Mouse (Mus musculus): ENCODE measurements at regions not wholly inside any gene's neighbourhood (a gene's known extent, or its start where the extent isn't known, plus 50 kb on each side); places are given as distances from the start of the nearest gene placed in this dataset.

DNA sequence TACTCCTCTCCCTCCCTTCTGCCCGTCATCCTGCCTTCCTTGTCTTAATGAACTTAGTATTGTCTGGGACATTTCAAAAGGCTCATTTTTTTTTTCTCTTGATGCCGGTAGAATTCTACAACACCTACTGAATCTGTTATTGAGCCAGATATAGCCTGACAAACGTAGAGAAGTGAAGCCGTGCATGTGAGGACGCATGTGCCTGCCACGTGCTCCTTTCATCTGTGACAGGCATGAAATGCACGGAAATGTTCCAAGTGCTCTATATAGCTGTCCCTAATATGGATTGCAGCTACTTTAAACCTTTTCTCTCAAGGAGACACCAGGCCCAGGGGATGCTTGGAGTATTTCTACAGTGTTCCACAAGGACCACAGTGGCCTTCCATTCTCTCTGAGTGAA lies 107.3 kb upstream of the Hes1 start:
- DNase-seq (ENCODE audit: low read depth), result no peak

DNA sequence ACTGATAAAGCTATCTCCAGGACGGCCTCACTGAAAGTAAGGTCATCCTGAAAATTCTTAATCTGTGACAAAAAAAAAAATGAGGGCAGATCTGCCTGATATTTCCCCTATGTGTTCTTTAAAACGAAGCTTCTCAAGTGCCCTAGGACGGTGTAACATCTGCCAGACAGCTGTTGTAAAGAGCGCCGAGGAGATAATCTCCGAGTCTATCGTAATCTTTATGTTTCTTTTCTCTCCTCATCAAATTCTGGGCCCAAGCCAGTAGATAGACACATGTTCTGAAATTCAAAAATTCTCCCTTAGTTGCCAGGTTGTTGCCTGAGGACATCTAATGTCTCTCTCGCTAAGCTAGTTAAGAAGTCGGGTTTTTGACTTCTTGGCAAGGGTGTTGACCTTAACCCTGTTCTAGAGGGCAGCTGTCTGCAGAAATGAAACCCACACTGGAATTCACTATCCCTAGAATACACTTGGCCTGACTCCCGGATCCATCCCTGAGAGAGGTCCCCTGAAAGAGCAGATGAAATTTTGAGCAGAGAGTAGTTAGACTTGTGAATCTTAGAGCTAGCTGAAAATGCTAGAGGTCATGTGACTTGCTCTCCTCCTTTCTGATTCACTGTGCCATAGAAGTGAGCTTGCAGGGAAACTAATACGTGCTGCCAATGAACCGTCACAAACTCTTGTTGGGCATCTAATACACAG lies 104.1 kb upstream of the Hes1 start:
- DNase-seq (ENCODE audit: low read depth), result no peak

DNA sequence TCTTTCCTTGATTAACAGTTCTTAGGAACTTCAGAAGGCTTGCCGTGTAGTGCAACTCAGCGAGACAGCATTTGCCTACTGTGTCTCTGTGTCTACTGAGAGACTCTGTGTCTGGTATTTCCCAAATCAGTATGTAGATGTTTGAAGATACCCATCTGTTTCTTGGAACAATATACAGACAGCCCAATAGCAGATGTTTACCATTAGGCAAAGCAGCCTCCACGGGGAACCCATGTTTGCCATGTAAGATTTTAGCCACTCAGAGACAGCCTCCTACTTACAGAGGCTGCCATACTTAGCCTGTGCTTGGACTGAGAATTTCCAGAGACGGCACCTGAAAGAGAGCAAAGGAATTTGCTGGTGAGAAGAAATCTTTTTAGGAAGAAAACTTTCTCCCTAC lies 100.9 kb upstream of the Hes1 start:
- DNase-seq (ENCODE audit: low read depth), result no peak

DNA sequence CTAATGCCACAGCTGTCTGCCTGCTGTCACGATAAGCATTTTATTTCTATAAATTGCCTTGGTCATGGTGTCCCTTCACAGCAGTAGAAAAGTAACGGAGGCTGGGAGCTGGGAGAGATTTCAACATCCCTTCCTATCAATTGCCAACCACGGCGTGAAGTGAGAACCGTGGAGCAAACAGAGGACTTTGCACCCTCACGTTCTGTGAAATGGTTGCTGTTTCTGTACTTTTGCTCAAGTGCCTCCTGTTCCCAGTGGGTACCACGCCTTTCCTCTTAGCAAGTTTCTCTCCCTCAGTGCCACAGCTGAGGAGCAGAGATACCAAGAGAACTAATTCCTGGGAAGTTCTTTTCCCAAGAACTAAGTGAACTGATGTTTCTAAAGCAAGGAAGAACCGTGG lies 99.6 kb upstream of the Hes1 start:
- DNase-seq (ENCODE audit: low read depth), result no peak

DNA sequence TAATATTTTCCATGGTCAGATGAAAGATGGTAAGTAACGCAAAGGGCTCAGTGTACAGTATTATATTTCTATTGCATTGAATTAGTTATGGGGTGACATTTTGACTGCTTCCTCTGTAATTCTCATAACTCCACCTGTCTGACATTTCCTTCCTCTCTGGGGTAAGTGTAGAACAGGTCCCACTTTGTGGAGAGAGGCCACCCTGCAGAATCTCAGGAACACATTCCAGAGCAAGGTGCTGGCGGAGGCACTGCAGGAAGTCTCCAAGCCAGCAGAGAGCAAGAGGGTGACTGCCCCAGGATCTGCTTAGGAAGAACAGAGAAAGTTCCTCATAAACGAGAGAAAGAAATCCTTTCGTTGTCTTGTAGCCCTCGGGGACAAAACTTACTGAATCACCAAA lies 95.4 kb upstream of the Hes1 start:
- no peak for DNase-seq (ENCODE audit: low read depth)

DNA sequence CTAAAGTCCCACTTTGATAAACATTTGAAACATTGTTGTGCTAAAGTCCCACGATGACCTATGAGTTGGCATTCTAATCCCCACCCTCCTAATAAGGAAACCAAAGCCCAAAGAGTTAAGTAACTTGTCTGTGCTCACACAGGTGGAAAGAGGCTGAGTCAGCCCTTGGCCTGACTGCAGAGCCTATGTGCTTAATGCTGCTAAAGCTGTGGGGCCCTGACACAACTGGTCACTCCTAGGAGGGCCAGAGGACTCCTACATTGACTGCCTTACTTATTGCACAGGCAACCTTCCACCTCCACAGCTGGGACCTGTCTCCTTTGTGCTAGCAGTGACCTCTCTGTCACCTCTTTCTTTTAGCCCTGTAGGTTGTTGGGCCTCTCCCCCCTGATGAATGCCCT lies 91.4 kb upstream of the Hes1 start:
- DNase-seq (ENCODE audit: low read depth), result peak; percentile 8

DNA sequence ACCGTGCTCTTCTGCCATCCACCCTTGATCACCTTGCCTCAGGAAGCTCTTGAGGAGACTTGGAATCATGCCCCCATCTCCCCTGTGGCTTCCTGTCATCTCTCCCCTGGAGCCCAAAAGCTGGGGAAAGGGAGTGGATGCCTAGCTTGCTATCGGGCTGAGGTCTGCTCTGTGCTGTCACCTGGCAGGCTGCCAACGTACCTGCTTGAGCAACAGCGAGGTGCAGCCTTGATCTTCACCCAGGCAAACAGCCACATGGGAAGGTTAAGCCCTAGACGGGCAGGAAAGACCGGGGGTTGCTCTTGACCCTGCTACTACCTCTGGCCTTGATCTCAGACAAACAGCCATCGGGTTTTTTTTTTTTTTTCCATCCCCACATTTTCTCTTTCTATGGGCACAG lies 90.9 kb upstream of the Hes1 start:
- DNase-seq (ENCODE audit: low read depth), result no peak

DNA sequence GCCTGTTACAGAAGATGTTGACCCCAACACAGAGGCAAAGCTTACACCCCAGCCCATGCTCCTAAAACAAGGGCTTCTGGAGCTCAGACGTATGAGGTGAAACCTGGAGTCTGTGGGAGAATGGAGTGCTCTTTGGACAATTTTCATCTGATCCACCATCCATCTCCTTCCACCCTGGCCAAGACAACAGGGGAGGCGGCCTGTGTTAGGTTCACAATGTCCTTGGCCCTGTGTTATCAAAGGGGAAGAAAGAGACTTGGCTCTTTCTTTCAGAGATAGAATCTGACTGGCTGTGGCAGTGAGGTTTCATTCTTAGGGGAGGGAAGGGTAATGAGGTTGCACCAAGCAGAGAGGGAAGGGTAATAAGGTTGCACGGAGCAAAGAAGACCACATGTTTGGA lies 88.4 kb upstream of the Hes1 start:
- DNase-seq (ENCODE audit: low read depth), result no peak

DNA sequence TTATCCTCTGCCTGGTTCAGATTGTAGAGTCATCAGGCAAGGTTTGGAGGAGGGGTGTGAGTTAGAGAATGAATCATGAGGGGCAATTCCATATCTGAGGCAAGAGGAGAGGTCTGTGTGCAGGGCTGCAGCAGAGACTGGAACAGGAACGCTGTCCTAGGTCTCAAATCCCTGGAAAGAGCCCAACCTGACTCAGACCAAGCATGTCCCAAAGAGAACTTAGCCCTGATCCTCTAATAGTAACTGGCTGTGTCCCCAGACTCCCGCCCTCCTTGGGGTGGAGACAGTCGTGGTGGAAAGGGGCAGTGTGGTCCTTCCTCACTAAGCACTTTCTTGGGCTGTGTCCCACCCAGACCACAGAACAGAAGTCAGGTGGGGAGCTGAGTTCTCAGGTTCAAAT lies 87.2 kb upstream of the Hes1 start:
- DNase-seq (ENCODE audit: low read depth), result no peak

DNA sequence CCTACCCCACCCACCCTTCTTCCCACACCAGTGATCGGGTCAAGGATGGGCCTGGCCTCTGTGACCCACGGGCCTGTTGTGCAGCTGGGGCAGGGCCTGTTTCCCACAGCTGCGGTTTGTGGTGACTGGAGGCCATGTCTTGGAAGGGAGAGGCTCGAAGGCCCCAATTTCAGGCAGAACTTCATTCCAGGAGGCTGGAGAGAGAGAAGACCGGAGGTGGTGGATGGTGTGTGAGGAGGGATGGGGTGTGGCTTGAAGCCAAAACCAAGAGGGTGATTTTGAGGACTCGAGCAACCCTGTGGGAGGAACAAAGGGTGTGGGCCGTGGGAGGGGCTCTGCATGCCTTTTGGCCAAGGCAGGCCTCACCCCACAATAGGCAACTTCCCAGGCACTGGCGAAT lies 86.5 kb upstream of the Hes1 start:
- DNase-seq (ENCODE audit: low read depth), result peak; percentile 8

DNA sequence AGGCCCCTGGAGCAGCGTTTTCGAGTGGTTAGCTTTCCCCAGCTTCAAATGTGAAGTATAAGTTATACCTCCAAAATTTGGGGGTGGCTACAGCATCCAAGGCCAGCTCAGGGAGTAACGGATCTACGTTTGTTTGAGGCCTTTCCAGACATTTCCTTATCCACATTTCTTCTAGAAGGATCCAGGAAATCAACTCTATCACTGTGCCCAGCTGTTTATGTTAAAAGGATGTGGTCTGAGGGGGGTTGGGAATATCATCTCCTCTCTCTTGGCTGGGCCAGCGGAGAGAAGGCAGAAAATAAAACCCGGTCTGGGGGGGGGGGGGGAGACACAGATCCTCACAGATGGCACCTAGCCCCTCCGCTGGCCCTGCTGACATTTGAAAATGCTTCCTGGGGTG lies 85.1 kb upstream of the Hes1 start:
- DNase-seq (ENCODE audit: low read depth), result peak; percentile 38

DNA sequence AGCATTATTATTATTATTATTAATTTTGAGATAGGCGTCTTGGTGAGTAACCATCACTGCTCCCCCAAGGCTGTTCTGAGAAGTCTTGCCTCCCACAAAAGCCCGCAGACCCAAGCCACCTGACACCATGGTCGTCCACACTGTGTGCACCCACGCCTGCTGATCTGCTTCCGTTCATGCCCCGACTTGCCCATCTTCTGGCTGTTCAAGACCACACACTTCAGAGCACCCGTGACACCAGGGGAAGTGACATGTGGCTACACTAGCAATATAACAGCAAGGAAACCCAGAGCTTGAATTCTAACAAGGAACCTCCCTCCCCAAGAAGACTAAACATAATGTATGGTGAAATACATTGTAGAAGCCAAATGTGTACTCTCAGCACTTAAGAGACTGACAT lies 82.6 kb upstream of the Hes1 start:
- no peak for DNase-seq (ENCODE audit: low read depth)

DNA sequence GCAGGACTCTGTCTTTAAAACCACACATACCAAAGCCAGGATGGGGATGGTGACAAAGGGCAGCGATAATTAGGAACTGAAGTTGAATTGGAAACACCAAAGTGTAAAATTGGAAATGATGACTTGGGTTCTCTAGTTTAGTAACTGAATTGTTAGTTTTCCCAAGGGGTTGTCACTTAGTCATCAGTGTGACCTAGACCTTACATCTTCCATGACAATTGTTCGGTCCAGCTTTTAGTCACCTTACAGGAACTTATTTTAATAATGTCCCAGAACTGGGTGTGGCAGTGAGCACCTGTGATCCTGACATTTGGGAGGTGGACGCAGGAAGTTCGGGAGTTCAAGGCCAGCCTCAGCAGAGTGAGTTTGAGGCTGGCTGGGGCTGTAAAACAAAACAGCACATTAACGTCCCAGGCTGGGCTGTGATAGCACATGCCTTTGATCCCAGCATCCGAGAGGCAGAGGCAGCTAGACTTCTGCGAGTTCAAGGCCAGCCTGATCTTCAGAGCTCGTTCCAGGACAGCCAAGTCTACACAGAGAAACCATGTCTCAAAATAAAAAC lies 81.9 kb upstream of the Hes1 start:
- DNase-seq (ENCODE audit: low read depth), result no peak

DNA sequence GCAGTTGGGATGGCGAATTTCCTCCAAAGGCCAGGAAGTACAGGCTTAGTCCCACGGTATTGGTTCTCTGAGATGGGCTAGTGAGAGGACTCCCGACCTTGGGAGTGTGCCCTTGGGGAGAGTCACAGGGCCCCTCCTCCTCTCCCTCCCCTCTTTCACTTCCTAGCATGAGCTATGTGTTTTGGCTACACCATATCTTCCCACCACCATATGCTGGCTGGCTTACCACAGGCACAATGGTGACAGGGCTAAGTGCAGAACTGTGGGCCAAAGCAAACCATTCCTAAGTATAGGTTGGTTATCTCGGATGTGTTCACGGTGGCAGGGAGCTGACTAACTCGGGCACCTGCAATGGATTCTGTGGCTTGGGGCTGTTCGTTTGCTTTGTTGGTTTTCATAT lies 81.0 kb upstream of the Hes1 start:
- no peak for DNase-seq (ENCODE audit: low read depth)

DNA sequence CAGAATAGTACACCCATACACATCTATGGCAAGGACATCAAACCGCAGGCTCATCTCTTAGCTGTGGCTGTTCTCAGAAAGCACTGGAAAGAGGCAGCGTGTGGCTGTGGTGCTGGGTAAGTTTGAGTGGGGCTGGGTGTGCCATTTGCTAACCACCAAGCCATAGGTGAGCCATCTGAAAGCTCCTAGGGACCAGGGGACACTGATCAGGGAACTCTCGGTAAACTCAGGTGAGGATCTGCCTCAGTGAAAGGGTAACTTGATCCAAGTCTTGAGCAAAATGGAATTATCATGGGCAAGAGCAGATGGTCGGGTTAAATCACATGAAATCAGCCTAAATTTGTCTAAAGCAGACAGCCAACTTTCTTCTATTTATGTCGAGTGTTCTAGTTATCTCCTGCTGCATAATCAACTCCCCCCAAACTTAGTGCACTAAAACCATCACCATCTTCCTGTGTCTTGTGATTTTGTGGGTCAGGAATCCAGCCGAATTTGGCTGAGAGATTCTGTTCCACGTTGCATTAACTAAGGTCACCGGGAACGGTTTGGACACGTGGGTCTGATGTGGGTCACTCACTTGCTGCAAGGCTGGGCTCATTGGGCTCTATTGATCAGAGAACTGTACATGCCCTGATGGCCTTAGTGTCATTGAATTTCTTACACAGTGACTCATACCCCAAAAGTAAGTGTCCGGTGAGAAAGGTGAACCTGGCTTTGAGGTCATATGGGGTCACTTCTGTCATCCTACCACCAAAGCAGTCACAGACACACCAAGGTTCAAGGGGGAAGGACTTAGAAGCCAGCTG lies 78.9 kb upstream of the Hes1 start:
- DNase-seq (ENCODE audit: low read depth), result no peak

DNA sequence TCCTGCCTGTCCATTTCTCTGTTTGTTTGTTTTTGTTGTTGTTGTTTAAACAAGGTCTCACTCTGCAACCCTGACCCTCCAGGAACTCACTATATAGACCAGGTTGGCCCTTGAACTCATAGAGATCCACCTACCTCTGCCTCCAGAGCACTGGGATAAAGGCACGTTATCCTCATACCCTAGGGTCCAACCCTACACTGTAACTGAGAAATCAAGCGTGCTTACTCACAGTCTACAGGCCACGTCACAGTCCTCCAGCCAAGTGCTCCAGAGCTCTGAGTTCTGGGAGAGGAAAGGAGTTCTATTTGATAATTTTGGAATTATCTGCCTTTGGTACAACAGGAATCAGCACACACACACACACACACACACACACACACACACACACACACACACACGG lies 76.6 kb upstream of the Hes1 start:
- DNase-seq (ENCODE audit: low read depth), result no peak

DNA sequence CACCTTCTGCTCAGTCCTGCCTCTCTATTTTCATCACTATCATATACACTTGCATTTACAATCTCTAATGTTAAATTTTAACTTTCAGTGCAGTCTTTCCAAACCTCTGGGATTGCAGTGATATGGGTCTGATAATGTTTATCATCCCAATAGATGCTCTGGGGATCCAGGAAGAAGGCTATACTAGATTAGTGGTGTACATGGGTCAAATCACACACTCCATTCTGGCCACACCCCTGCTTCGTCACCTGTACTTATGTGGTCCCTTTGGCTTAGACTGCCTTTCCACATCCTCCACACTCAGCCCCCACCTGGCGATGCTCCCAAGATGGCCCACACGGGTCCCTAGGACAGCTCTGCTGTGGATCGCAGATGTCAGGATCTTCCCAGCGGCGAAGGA lies 76.2 kb upstream of the Hes1 start:
- no peak for DNase-seq (ENCODE audit: low read depth)

DNA sequence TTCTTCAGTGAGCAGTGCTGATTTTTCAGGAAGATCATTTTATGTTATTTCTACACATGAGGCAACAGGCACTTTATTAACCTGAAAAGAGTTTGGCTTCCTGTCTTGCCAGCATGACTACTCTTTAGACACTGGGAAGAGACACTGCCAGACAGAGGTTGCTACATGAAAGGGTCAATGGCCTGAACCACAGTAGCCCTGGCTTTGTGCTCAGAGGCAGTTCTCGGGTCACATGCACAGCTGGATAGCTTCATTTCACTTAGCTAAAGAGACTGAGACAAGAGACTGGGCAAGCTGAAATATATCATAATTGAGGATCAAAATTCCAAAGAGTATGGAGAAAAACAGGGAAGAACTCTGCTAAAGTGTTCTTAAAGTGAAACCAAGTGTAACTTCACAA lies 74.9 kb upstream of the Hes1 start:
- no peak for DNase-seq (ENCODE audit: low read depth)

DNA sequence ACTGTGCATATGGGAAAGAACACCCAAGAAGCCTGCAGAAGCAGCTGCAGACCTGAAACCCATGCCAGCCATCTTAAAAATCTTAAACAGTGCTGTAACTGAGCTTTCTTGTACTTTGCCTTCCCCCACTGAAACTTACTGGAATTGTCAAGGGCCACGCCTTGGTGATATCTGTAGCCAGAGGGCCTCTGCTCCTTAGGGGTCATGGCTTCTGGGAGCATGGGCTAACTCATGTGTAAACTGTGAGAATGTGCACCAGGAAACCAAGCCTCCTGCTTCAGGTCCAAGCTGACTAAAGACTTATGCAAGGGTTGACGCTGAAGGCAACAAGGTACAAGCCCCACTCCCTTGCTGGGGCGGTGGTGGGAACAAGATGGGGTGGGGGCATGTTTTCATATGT lies 73.8 kb upstream of the Hes1 start:
- DNase-seq (ENCODE audit: low read depth), result no peak

DNA sequence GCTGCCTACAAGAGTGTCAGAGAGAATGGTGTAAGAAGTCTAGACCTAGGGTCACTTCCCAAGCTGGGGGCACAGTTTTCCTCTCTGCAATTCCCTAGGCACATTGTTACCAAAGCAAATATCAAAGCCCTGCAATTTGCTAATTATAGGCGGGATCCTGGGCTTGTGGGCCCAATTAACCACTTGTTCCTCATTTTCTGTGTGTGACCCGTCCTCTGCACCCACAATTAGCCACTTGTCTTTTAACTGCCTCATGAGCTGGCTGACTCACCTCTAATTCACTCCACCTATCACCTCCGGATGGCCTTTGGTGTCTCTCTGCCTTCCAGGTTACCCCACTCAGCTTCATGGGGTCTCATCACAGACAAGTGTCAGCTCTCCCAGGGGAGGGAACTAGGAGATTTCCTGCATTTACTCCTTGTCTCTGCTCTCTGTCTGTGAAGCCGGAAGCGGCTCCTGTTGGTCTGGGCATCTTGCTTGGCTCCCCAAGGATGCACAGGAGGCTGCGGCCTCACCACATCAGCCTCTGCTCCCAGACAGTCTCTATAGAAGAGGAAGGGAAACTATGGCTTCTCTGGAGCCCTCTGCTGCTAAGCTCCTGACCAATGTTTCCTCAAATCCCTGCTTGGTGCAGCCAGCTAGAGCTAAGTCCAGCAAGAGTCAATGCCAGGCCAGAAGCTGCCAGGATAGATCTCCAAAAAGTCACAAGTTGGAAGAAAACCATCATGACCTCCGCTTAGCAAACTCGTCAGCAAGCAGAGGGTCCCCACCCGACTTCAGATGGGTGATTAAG lies 73.2 kb upstream of the Hes1 start:
- DNase-seq (ENCODE audit: low read depth), result peak; percentile 30

DNA sequence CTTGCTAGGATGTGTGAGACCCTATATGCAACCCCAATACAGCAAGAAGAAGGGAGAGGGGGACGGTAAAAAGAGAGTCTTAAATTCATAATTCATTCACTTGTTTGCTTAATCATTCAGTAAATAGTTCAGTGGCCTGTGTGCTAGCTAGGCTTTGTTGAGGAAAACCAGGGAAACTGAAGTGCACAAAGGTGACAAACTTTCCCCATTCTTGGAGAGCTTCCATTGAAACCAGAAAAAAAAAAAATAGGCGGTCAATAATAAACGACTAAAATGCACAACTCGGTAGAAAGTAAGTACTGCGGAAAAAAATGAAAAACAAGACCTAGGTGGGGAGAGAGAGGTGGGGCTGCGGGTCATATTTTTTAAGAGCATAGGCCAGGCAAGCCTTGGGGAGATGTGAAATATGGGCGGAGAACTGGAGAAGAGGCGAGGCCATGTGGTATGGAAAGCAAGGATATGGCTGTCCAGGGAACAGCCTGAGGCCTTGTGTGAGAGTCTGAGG lies 72.3 kb upstream of the Hes1 start:
- no peak for DNase-seq (ENCODE audit: low read depth)

DNA sequence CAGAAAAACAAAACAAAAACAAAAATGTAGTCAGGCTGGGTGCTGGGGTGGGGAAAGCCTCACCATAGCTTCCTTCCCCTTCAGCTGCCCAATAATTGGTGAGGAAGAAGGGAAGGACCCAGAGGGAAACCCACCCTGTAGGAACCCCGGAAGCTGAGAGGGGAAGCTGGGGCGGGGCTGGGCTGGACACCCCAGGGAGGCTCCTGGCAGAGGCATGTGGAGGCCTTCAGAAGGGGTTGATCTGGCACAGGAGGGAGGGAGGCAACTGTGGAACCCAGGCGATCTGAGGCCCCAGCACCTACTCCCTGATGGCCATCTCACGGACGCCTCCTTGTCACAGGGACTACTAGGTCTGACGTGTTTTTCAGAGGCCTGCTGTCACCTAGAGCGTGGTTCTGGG lies 71.1 kb upstream of the Hes1 start:
- DNase-seq (ENCODE audit: low read depth), result no peak

DNA sequence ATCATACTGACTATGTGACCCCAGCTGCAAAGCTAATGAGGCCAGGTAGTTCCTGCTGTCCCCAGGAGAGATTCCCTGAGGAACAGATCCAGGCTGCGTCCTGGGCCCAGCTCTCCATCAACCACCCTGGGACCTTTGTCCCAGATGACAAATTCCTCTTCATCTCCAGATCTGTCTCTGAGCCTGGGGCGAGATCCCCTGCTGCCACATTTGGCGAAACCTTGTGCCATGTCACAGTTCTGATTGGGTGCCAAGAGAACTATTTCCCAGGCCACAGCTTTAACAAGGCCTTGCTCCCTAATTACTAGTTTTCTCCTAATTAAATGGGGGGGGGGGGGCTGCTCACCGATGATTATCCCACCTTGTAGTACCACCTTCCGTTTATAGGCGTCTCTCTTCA lies 70.6 kb upstream of the Hes1 start:
- DNase-seq (ENCODE audit: low read depth), result no peak
